Mouse (Mus musculus): ENCODE data around the gene Pmf1. TPM values are rescaled to one million over a fixed set of nuclear protein-coding genes. Genes with fewer than 3 reads are reported as not detected.

Pmf1 gene
- 1 to 10 TPM; 6.5 to 6.6 TPM for total RNA-seq (2021)
- long read RNA-seq, experiment 1, partial matches to known transcripts: 0 of 3 reads
- long read RNA-seq, experiment 1, other reads (novel, unspliced or antisense): 1 of 3 reads
- long read RNA-seq, experiment 2, partial matches to known transcripts: 0 of 2 reads
- long read RNA-seq, experiment 2, other reads (novel, unspliced or antisense): 0 of 2 reads

- peak within 1 kb of the TSS; percentile 61 for H3K4me3 ChIP-seq
- intact Hi-C loops (cut with DNase I): loop anchor here (1.0 to 5.0 kb wide), 3 partner anchors 15 to 117 kb away; partner anchors contain the start of gene Slc25a44
- DNase-seq (ENCODE audit: extremely low spot score in 1 of 2, low spot score in 2 of 2): peak; percentile 84 to 86
- peak within 1 kb of the TSS; percentile 95 for H3K27ac ChIP-seq
- TF ChIP-seq CTCF (IDR thresholded peaks at IDR 0.05): no peak; the same call in 1 of the 2 replicates
Measured at GRCm38 (mm10) chr3:88409741-88410644, at the start of gene Pmf1. Pmf1 (minus strand) TSS chr3:88410331.

- Histone ChIP-seq H3K27ac (peak overlapping the region; percentile 78), H3K4me3 (peak overlapping the region; percentile 56)
- intact Hi-C loops (cut with DNase I): loop anchor here (2.0 kb wide), 1 partner anchor 18 kb away; no protein-coding TSS in a partner anchor
- peak; percentile 39 to 53 for DNase-seq (ENCODE audit: extremely low spot score in 1 of 2, low spot score in 2 of 2)
- no peak for TF ChIP-seq CTCF (IDR thresholded peaks at IDR 0.05)
Measured at GRCm38 (mm10) chr3:88458778-88459219, 48.7 kb upstream of the Pmf1 start.

GRCm38 (mm10) chr3:88456746-88457532, 46.8 kb upstream of the Pmf1 start:
- Histone ChIP-seq H3K4me3 (peak overlapping the region; percentile 56), H3K27ac (peak overlapping the region; percentile 56; the same call in 1 of the 2 replicates)
- intact Hi-C loops (cut with DNase I): no loop called here
- no peak for TF ChIP-seq CTCF (IDR thresholded peaks at IDR 0.05)
- no peak for DNase-seq (ENCODE audit: extremely low spot score in 1 of 2, low spot score in 2 of 2)

- H3K27ac ChIP-seq: no peak overlapping the region
- intact Hi-C loops (cut with DNase I): no loop called here
- H3K4me3 ChIP-seq: no peak overlapping the region
- no peak for TF ChIP-seq CTCF (IDR thresholded peaks at IDR 0.05)
- no peak for DNase-seq (ENCODE audit: extremely low spot score in 1 of 2, low spot score in 2 of 2)
Measured at GRCm38 (mm10) chr3:88456313-88456712, 46.2 kb upstream of the Pmf1 start.

- Histone ChIP-seq H3K27ac (no peak overlapping the region), H3K4me3 (no peak overlapping the region)
- TF ChIP-seq CTCF (IDR thresholded peaks at IDR 0.05): no peak
- no peak for DNase-seq (ENCODE audit: extremely low spot score in 1 of 2, low spot score in 2 of 2)
- intact Hi-C loops (cut with DNase I): no loop called here
Measured at GRCm38 (mm10) chr3:88455588-88456264, 45.6 kb upstream of the Pmf1 start.

- TF ChIP-seq CTCF (IDR thresholded peaks at IDR 0.05): no peak
Measured at GRCm38 (mm10) chr3:88454762-88455587, 44.8 kb upstream of the Pmf1 start.

GRCm38 (mm10) chr3:88453986-88454385, 43.9 kb upstream of the Pmf1 start:
- no peak overlapping the region for H3K27ac ChIP-seq
- TF ChIP-seq CTCF (IDR thresholded peaks at IDR 0.05): no peak
- no peak overlapping the region for H3K4me3 ChIP-seq
- DNase-seq (ENCODE audit: extremely low spot score in 1 of 2, low spot score in 2 of 2): no peak
- intact Hi-C loops (cut with DNase I): no loop called here

More at GRCm38 (mm10) chr3:88454762-88455587, 44.8 kb upstream of the Pmf1 start:
- no peak for DNase-seq (ENCODE audit: extremely low spot score in 1 of 2, low spot score in 2 of 2)
- intact Hi-C loops (cut with DNase I): no loop called here
- Histone ChIP-seq H3K4me3 (no peak overlapping the region), H3K27ac (no peak overlapping the region)

GRCm38 (mm10) chr3:88453369-88453768, 43.2 kb upstream of the Pmf1 start:
- no peak for TF ChIP-seq CTCF (IDR thresholded peaks at IDR 0.05)
- intact Hi-C loops (cut with DNase I): no loop called here
- no peak overlapping the region for H3K4me3 ChIP-seq
- no peak overlapping the region for H3K27ac ChIP-seq
- no peak for DNase-seq (ENCODE audit: extremely low spot score in 1 of 2, low spot score in 2 of 2)

GRCm38 (mm10) chr3:88452716-88453115, 42.6 kb upstream of the Pmf1 start:
- no peak overlapping the region for H3K4me3 ChIP-seq
- H3K27ac ChIP-seq: no peak overlapping the region
- DNase-seq (ENCODE audit: extremely low spot score in 1 of 2, low spot score in 2 of 2): no peak
- intact Hi-C loops (cut with DNase I): no loop called here
- TF ChIP-seq CTCF (IDR thresholded peaks at IDR 0.05): no peak

- TF ChIP-seq CTCF (IDR thresholded peaks at IDR 0.05): no peak
- no peak overlapping the region for H3K27ac ChIP-seq
- no peak for DNase-seq (ENCODE audit: extremely low spot score in 1 of 2, low spot score in 2 of 2)
- H3K4me3 ChIP-seq: no peak overlapping the region
- intact Hi-C loops (cut with DNase I): no loop called here
Measured at GRCm38 (mm10) chr3:88452246-88452645, 42.1 kb upstream of the Pmf1 start.

All from left cerebral cortex, adult 2 months (tissue).